In genomic region chr5:106695681-106696395, GRCm38 (mm10) we compare ENCODE assay signal across 8 mouse cellular contexts. TPM values are rescaled to one million over a fixed set of nuclear protein-coding genes. Genes with fewer than 3 reads are reported as not detected.
DNase-seq lines count a peak whose midpoint lies in the region; ATAC-seq and TF ChIP-seq lines count a peak whose summit lies in the region.

No protein-coding gene starts in this region.

- H3K27ac ChIP-seq in forebrain, embryonic 10.5 days = peak overlapping the region; percentile 100

- ATAC-seq in megakaryocyte, adult 5-6 weeks (ENCODE audit: poor library complexity, severe bottlenecking) = peak; percentile 45

- H3K9me3 ChIP-seq in E14TG2a.4 (ENCODE audit: low read length) = no peaks in the 10 kb centered on the region
- H3K9me3 ChIP-seq in forebrain, embryonic 10.5 days = no peaks in the 10 kb centered on the region

- H3K36me3 ChIP-seq in E14TG2a.4 (ENCODE audit: insufficient read depth, low read length) = peaks cover 20% of the 10 kb centered on the region
- H3K36me3 ChIP-seq in forebrain, embryonic 10.5 days (replicated peaks) = peaks cover 31% of the 10 kb centered on the region

- whole genome bisulfite sequencing in forebrain, embryonic 10.5 days = 1% methylated on average over 63 of the region's 63 CpGs

- intact Hi-C loops in heart, postnatal 25 days (cut with DNase I) = loop anchor here (2.0 to 5.0 kb wide), 3 partner anchors 21 to 234 kb away; no protein-coding TSS in a partner anchor

- H3K4me1 ChIP-seq in E14TG2a.4 (replicated peaks; ENCODE audit: low read depth, low read length) = peaks cover 51% of the 10 kb centered on the region
- peaks cover 31% of the 10 kb centered on the region for H3K4me1 ChIP-seq in forebrain, embryonic 10.5 days

- TF ChIP-seq CTCF in E14TG2a.4 (conservative IDR thresholded peaks at IDR 0.05; ENCODE audit: low read length) = no peak

- peak overlapping the region; percentile 93 for H3K4me3 ChIP-seq in E14TG2a.4 (replicated peaks; ENCODE audit: low read length)
- H3K4me3 ChIP-seq in forebrain, embryonic 10.5 days = peak overlapping the region; percentile 89

- DNase-seq in adrenal gland, adult 8-10 months = peak; percentile 55
- peak; percentile 89 for DNase-seq in forebrain, embryonic 10.5 days (ENCODE audit: extremely low spot score, low spot score)
- peak; percentile 62 for DNase-seq in heart, postnatal 25 days (ENCODE audit: low spot score)
- peak; percentile 42 to 63 for DNase-seq in left cerebral cortex, adult 8-10 months (ENCODE audit: low spot score in 2 of 2)
- peak; percentile 75 for DNase-seq in right cerebral cortex, postnatal 4 days
- no peak for DNase-seq in adipocyte (ENCODE audit: low spot score)

- no peaks in the 10 kb centered on the region for H3K27me3 ChIP-seq in E14TG2a.4 (ENCODE audit: insufficient read depth, low read length)
- H3K27me3 ChIP-seq in forebrain, embryonic 10.5 days (ENCODE audit: poor library complexity, severe bottlenecking) = no peaks in the 10 kb centered on the region

RNA-seq across cellular contexts. Expression of gene Zfp644, which starts 1.2 kb away (rescaled TPM):
- total RNA-seq in adrenal gland, adult 8-10 months (2022) = 10 to 100 TPM; 53.2 to 94.2 (median 70.1) TPM
- polyA plus RNA-seq in forebrain, embryonic 10.5 days (2016; fragmentation: Nextera tagmentation; extraction: Ambion mirVana) = 62.0 and 65.9 TPM in 2 replicates
- total RNA-seq in heart, postnatal 25 days (2021) = 10 to 100 TPM; 57.2 to 60.5 TPM
- total RNA-seq in left cerebral cortex, adult 8-10 months (2022) = 100 to 1,000 TPM; 122 to 145 (median 134) TPM
- 57.0 and 66.0 TPM in 2 replicates for total RNA-seq in megakaryocyte, adult 5-6 weeks (2015)
- total RNA-seq in megakaryocyte, adult 5-6 weeks (2017) = 59.2 and 68.4 TPM in 2 replicates
